Mouse (Mus musculus): ENCODE results near the gene Erg.

Gene Erg

DNA sequence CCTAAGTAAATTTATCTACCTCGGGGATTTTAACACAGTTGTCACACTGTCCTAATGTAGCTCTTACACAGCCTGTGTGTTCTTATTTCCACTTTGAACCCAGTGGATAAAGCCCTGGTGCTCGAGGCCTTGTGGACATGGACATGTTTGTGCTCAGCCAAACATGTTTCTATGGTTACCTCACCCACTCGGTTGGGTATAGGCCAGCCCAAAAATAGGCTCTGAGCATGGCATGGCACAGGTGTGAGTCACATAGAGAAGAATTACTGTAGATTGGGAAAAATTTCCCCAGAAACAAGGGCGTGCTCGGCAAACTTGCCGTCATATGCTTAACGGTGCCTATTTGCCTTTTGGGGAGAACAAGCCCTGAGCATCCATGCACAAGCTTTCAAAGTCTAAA, 146.1 kb downstream of the Erg start:
- no peak for DNase-seq (ENCODE audit: low spot score)

DNA sequence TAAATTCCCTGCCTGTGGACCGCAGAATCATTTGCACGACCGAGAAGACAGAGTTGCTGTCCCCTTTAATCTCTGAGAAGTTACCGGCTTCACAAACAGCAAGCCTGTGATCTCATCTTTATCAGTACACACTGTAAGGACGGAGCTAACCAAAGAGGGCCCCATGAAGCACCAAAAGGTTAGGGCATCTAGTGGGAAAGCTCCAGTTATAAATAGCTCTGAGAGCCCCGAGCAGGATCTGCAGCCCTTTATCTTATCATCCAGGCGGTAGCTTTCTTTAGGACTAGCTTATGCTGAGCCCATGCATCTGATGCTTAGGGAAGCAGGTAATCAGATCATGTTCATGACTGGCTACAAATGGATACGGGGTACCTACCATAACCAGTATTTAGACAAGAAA, 146.6 kb downstream of the Erg start:
- no peak for DNase-seq (ENCODE audit: low spot score)

- no peak for DNase-seq (ENCODE audit: low spot score)
Measured at GRCm38 (mm10) chr16:95438848-95439540, 147.4 kb downstream of the Erg start.

DNA sequence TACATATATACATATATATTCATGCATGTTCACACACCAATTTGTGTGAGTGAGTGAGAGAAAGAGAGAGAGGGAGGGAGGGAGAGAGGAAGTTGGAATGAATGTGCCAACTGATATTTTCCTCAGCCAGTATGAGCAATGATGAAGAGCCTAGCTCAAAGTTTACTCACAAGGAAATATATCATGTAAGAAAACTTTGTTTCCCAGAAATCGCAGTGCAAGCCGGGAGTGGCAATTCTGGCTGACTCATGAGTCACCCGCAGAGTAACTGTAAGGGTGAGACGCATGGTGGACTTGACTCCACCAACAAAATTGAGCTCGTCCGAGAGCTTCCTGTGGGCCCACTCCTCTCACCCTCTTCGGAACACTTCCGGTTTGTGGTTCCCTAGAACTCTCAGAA, 149.8 kb downstream of the Erg start:
- DNase-seq (ENCODE audit: low spot score) = no peak

DNA sequence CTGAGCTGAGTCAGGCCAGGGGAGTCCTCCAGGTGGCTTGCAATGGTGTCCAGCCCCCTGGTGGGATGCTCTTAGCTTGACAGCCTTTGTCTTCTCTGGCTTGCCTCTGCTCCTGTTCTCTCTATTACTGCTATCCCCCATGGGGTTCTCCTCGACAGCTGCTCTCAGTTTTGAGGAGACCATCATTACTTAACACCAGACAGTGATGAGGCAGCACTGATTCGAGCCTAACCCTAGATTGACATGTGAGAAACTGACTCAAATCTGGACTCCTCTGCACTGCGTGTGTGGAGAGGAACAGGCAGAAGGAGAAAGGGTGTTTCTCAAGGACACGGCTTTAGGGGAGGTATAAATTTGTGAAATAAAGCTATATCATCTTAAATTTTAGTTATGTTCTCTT, 150.3 kb downstream of the Erg start:
- no peak for DNase-seq (ENCODE audit: low spot score)

DNA sequence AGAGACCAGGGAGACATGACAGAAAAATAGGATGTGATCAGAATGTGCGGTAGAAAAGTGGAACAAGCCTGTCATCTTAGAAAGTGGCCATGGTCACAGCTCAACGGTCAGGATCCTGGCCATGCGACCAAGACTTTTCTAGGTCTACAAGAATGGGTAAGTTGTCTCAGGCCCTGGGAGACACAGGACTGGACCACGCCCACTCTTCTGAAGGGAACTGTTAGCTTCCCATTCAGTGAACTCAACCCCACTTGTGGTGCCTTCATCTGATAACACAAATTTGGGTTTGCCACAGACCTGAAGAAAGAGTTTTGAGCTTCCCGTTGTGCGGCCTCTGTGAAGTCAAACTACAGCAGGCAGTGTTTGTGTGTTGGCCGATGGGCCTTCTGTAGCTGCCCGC, 152.0 kb downstream of the Erg start:
- no peak for DNase-seq (ENCODE audit: low spot score)

- DNase-seq (ENCODE audit: low spot score) = no peak
Measured at GRCm38 (mm10) chr16:95432540-95432971, 153.8 kb downstream of the Erg start.

- DNase-seq (ENCODE audit: low spot score) = no peak
Measured at GRCm38 (mm10) chr16:95429851-95430250, 156.5 kb downstream of the Erg start.

GRCm38 (mm10) chr16:95428239-95428638, 158.2 kb downstream of the Erg start:
- DNase-seq (ENCODE audit: low spot score) = no peak

- no peak for DNase-seq (ENCODE audit: low spot score)
Measured at GRCm38 (mm10) chr16:95427512-95427911, 158.9 kb downstream of the Erg start.

DNA sequence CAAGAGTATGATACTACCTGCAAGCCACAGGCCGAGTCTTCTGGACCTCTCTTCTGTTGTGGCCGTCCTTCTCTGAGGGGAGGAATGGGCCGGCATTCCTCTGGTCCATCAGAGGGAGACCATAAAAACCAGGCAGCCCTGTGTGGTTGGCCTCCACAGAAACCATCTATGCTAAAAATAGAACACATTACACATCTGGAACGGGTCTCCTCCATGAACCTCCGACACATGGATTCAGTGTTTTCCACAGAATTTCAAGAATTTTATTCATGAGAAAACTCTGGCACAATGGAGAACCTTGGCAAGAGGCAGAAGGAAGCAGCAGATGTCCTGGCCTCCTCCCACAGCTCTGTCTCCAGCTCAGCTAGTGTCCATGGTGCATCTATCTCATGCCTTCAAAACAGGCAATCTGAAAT, 163.7 kb downstream of the Erg start:
- no peak for DNase-seq (ENCODE audit: low spot score)

DNA sequence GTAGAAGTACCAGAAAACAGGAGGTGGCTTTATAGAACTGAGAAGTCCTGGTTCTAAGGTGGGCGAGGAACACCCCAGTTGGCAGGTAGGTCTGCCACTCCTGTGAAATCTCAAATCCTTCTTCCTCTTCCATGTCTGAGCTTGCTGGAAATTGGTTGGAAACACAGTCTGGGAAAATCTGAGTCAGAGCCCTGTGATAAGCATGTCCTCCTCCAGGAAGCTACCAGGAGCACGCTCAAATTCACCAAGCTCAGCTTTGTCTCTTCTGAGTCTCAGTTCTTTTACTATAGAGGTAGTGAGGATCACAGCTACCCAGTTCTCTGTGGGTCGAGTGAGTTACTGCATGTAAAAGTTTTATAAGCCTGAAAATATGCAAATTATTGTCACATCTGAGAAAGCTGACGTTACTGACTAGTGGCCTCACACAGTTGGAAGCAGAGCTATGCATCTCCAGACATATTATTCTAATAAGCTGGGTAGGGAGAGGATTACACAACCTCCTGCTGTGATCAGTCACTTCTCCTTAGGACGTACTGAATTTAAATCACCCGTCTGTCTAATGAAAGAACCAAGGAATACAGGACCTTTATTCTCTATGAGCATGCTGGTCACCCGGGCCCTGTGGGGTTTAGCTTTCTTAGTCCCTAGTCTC, 165.0 kb downstream of the Erg start:
- no peak for DNase-seq (ENCODE audit: low spot score)

DNA sequence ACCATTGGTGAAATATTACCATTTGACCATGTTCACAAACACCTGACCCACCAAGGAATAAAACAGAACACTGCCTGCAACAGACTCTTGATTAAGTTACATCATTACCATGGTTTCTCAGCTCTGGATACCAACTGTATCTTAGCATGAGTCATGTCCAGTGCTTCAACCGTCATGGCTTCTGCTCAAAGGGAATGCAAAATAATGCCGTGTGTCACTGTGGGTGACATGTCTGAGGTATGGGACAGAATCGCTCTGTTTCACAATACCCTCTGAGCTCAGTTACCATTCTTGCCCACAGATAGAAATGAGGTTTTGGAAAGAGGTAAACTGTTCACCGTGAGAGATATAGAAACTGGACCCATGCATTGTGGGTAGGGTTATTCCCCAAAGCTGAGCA, 170.5 kb downstream of the Erg start:
- no peak for DNase-seq (ENCODE audit: low spot score)

GRCm38 (mm10) chr16:95415372-95415771, 171.0 kb downstream of the Erg start:
- DNase-seq (ENCODE audit: low spot score) = no peak

DNA sequence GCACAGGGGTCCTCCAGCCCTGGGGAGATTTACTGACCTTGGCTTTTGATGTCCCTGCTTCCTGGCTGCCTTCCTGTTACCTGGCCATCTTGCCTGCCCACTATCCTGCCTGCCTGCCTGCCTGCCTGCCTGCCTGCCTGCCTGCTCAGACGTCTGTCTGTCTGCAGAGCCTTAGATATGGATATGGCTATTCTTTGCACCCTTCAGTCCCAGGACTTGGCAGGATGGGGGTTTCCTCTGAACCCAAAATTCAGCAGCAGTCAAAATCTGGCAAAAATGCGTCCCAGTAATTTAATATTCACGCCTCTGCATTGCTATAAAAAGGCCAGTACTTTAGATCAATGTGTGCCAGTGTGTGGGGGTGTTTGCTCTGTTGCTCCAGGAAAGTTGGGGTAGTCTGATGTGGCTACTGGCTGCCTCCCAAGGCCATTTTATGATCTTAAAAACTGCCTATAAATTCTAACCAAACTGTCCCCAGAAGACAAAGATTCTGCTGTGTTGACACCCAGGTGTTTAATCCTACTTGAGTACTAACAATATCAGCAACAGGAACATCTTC, 172.9 kb downstream of the Erg start:
- DNase-seq (ENCODE audit: low spot score) = no peak

- no peak for DNase-seq (ENCODE audit: low spot score)
Measured at GRCm38 (mm10) chr16:95408096-95408495, 178.3 kb downstream of the Erg start.

- no peak for DNase-seq (ENCODE audit: low spot score)
Measured at GRCm38 (mm10) chr16:95405496-95405895, 180.9 kb downstream of the Erg start.

- no peak for DNase-seq (ENCODE audit: low spot score)
Measured at GRCm38 (mm10) chr16:95403453-95403852, 182.9 kb downstream of the Erg start.

GRCm38 (mm10) chr16:95401869-95402268, 184.5 kb downstream of the Erg start:
- DNase-seq (ENCODE audit: low spot score) = no peak

DNA sequence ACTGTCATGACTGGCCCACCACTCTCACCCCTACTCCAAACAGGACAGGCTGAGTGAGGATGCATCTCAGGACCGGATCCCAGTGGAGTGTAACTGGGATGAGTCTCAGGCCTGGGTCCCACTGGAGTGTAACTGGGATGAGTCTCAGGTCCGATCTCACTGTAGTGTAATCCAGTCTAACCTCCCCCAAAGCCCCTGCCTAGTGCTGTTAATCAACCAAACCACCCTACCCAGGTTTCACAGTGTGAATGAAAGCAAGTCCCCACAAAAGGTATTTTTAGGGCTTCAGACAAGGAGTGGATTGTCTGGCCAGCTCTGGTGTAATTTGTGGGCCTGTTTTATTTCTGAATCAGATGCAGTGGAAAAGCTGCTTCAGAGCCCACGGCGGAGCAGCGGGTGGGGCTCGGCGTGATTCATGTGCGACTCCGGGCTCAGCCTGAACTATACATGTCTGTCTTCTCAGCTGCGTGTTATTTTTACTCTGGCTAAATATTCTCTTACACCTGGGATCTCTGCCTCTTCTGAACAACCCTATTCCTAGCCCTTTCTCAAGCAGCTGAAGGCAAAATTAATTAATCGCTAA, 187.5 kb downstream of the Erg start:
- DNase-seq (ENCODE audit: low spot score) = no peak

DNA sequence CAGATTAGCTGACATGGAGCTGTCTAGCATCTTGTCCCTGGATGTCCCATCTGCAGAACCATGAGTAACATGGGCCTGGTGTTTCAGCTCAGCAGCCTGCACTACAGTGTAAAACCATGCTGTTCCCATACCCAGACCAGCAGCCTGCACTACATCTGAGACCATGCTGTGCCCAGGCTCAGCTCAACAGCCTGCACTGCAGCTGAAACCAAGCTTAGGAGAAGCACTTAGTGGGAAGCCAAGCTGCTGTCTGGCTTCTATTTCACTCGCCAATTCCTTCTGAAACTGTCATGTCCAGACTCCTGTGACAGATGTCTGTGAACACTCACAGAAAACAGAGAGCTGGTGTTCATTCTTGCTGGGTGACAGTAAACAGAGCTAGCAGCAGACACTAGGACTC, 195.6 kb downstream of the Erg start:
- no peak for DNase-seq (ENCODE audit: low spot score)

- no peak for DNase-seq (ENCODE audit: low spot score)
Measured at GRCm38 (mm10) chr16:95388811-95389529, 197.4 kb downstream of the Erg start.

GRCm38 (mm10) chr16:95388292-95388691, 198.1 kb downstream of the Erg start:
- DNase-seq (ENCODE audit: low spot score) = no peak
